Mouse (Mus musculus): ENCODE measurements at regions not wholly inside any gene's neighbourhood (a gene's known extent, or its start where the extent isn't known, plus 50 kb on each side); places are given as distances from the start of the nearest gene placed in this dataset.

GRCm38 (mm10) chr1:185601166-185601565 lies 146.5 kb downstream of the Slc30a10 start:
- TF ChIP-seq CTCF (conservative IDR thresholded peaks at IDR 0.05; ENCODE audit: low read length): no peak
- TF ChIP-seq POU5F1 (IDR thresholded peaks at IDR 0.05; ENCODE audit: borderline replicate concordance, low read length): no peak
